Mouse (Mus musculus) heart, postnatal 0 days (tissue): ENCODE measurements at regions not wholly inside any gene's neighbourhood (a gene's known extent, or its start where the extent isn't known, plus 50 kb on each side); places are given as distances from the start of the nearest gene placed in this dataset.

Experiments
- CTCF ChIP-seq: IDR thresholded peaks from 2 replicates; pipeline ENCODE4 v1.5.1; 2016; ENCODE audit warnings: antibody characterized with exemption, control low read depth, low read depth
- EP300 ChIP-seq: IDR thresholded peaks from 2 replicates; pipeline ENCODE4 v1.6.1; 2016; ENCODE audit warnings: antibody characterized with exemption, low read depth

- TF ChIP-seq CTCF: no peak
- TF ChIP-seq EP300: no peak
Measured at GRCm38 (mm10) chr9:46538616-46539015, 218.8 kb upstream of the 4931429L15Rik start.
